Mouse (Mus musculus) CD8-positive naive resting alpha-beta T cell, adult 2 months (primary cell): Measurements from ENCODE around the gene Psmd2.
"Not testable (repeated sequence)": the region's sequence is repeated elsewhere in the genome, so short reads cannot be mapped to it uniquely, and the experiment has no call there.

Experiments
- DNase-seq, 2 experiments: peaks; one replicate each; pipeline ENCODE4 v3.0.0; 2022; ENCODE audit warnings: low read depth in 2 of 2, low spot score in 2 of 2

Gene Psmd2

GRCm38 (mm10) chr16:20653315-20653714 lies 1.9 kb downstream of the Psmd2 start:
- no peak for DNase-seq

- no peak for DNase-seq
Measured at GRCm38 (mm10) chr16:20657661-20658060, 6.2 kb downstream of the Psmd2 start.

GRCm38 (mm10) chr16:20668013-20668412 lies 16.6 kb downstream of the Psmd2 start, which contains the start of gene Eif4g1:
Eif4g1 (plus strand) TSS chr16:20668313.
- DNase-seq, result not testable (repeated sequence)

- no peak for DNase-seq
Measured at GRCm38 (mm10) chr16:20670291-20670690, 18.8 kb downstream of the Psmd2 start.

GRCm38 (mm10) chr16:20671886-20672285 lies 20.4 kb downstream of the Psmd2 start:
- DNase-seq, result no peak

- DNase-seq, result peak; percentile 91 to 92
Measured at GRCm38 (mm10) chr16:20672500-20672902, 21.0 kb downstream of the Psmd2 start.

- peak; percentile 22 to 42 for DNase-seq
Measured at GRCm38 (mm10) chr16:20672965-20673705, 21.7 kb downstream of the Psmd2 start.

GRCm38 (mm10) chr16:20673706-20674303 lies 22.4 kb downstream of the Psmd2 start:
- DNase-seq, result peak in 1 of 2 experiments; percentile 19

GRCm38 (mm10) chr16:20675213-20675612 lies 23.8 kb downstream of the Psmd2 start:
- DNase-seq, result no peak

- no peak for DNase-seq
Measured at GRCm38 (mm10) chr16:20676702-20677101, 25.2 kb downstream of the Psmd2 start.

GRCm38 (mm10) chr16:20677380-20677779 lies 25.9 kb downstream of the Psmd2 start:
- no peak for DNase-seq

- no peak for DNase-seq
Measured at GRCm38 (mm10) chr16:20677974-20678675, 26.7 kb downstream of the Psmd2 start.

GRCm38 (mm10) chr16:20690774-20691173 lies 39.3 kb downstream of the Psmd2 start:
- no peak for DNase-seq

- no peak for DNase-seq
Measured at GRCm38 (mm10) chr16:20691617-20692016, 40.2 kb downstream of the Psmd2 start.

GRCm38 (mm10) chr16:20692241-20692965 lies 41.0 kb downstream of the Psmd2 start:
- no peak for DNase-seq

- DNase-seq, result peak; percentile 37 to 58
Measured at GRCm38 (mm10) chr16:20693111-20693701, 41.8 kb downstream of the Psmd2 start, which contains the start of gene Fam131a. Fam131a (plus strand) TSS chr16:20693241.

- no peak for DNase-seq
Measured at GRCm38 (mm10) chr16:20694781-20695180, 43.3 kb downstream of the Psmd2 start.

- no peak for DNase-seq
Measured at GRCm38 (mm10) chr16:20695622-20696323, 44.3 kb downstream of the Psmd2 start.

GRCm38 (mm10) chr16:20699266-20699665 lies 47.8 kb downstream of the Psmd2 start:
- DNase-seq, result no peak

- DNase-seq, result no peak
Measured at GRCm38 (mm10) chr16:20700036-20700435, 48.6 kb downstream of the Psmd2 start.
